Comparison of ENCODE assay signal across 9 mouse cellular contexts in genomic region chr7:19092381-19093173, GRCm38 (mm10). TPM values are rescaled to one million over a fixed set of nuclear protein-coding genes. Genes with fewer than 3 reads are reported as not detected.
DNase-seq lines count a peak whose midpoint lies in the region; ATAC-seq lines count a peak whose summit lies in the region.
"Had no signal": no experiment of that assay in that cellular context is flagged by ENCODE, and none has a peak within 500 bp of the region (broad histone marks: within the 10 kb centered on the region; RNA-seq: fewer than 3 reads in every experiment).

No protein-coding gene starts in this region.

- peak overlapping the region; percentile 94 for H3K27ac ChIP-seq in heart, embryonic 12.5 days (ENCODE audit: poor library complexity, severe bottlenecking)
- H3K27ac ChIP-seq in stomach, embryonic 16.5 days (ENCODE audit: low read length) = peak overlapping the region; percentile 94

- peak overlapping the region; percentile 88 for H3K4me2 ChIP-seq in heart, embryonic 12.5 days
- peak overlapping the region; percentile 89 for H3K4me2 ChIP-seq in stomach, embryonic 16.5 days (ENCODE audit: low read depth, low read length)

- ATAC-seq in heart, embryonic 12.5 days (ENCODE audit: insufficient number of reproducible peaks, low FRiP score) = peak; percentile 50
- peak; percentile 25 for ATAC-seq in stomach, embryonic 16.5 days (ENCODE audit: insufficient read depth, low FRiP score)

- peak; percentile 32 for DNase-seq in right cerebral cortex, postnatal 14 days
- no peak for DNase-seq in right cerebral cortex, adult 18-20 months
- DNase-seq in embryo, embryonic 11.5 days (ENCODE audit: low read depth, low spot score) = peak; percentile 57
- peak; percentile 70 for DNase-seq in kidney, adult 9 months
- DNase-seq in lung, postnatal 10 days = peak; percentile 73
- DNase-seq in urinary bladder, postnatal 10 days (ENCODE audit: low spot score) = no peak

- 3% methylated on average over 37 of the region's 38 CpGs for WGBS in heart, embryonic 12.5 days
- 8% methylated on average over 38 of the region's 38 CpGs for WGBS in stomach, embryonic 16.5 days

- peaks cover 42% of the 10 kb centered on the region for H3K4me1 ChIP-seq in heart, embryonic 12.5 days (replicated peaks)
- H3K4me1 ChIP-seq in stomach, embryonic 16.5 days (ENCODE audit: control insufficient read depth, insufficient read depth, low read length) = peaks cover 33% of the 10 kb centered on the region

- H3K9me3 ChIP-seq in heart, embryonic 12.5 days (replicated peaks) = no peaks in the 10 kb centered on the region
- no peaks in the 10 kb centered on the region for H3K9me3 ChIP-seq in stomach, embryonic 16.5 days (replicated peaks; ENCODE audit: control insufficient read depth, low read length)

- peak overlapping the region; percentile 72 for H3K9ac ChIP-seq in heart, embryonic 12.5 days
- peak overlapping the region; percentile 70 for H3K9ac ChIP-seq in stomach, embryonic 16.5 days (ENCODE audit: low read length)

- H3K36me3 ChIP-seq in heart, embryonic 12.5 days = peaks cover 53% of the 10 kb centered on the region
- H3K36me3 ChIP-seq in stomach, embryonic 16.5 days (ENCODE audit: control insufficient read depth, insufficient read depth, low read length) = peaks cover 12% of the 10 kb centered on the region; the same call in 1 of the 2 replicates

- H3K4me3 ChIP-seq in heart, embryonic 12.5 days = peak overlapping the region; percentile 79
- H3K4me3 ChIP-seq in stomach, embryonic 16.5 days (replicated peaks; ENCODE audit: low read length) = peak overlapping the region; percentile 76

- H3K27me3 ChIP-seq in heart, embryonic 12.5 days (replicated peaks) = no peaks in the 10 kb centered on the region; the same call in 1 of the 2 replicates
- H3K27me3 ChIP-seq in stomach, embryonic 16.5 days (ENCODE audit: control insufficient read depth, insufficient read depth, low read length) = no peaks in the 10 kb centered on the region

RNA-seq across cellular contexts. Expression of gene Six5, which starts 1.8 kb away (rescaled TPM):
- polyA plus RNA-seq in heart, embryonic 12.5 days (2016; fragmentation: Nextera tagmentation; extraction: Ambion mirVana) = 7.1 and 7.2 TPM in 2 replicates
- polyA plus RNA-seq in stomach, embryonic 16.5 days (2015; fragmentation: Nextera tagmentation; extraction: Ambion mirVana) = 8.8 and 10.4 TPM in 2 replicates

RNA-seq across cellular contexts. Expression of gene Dmpk, which starts 8.9 kb away (rescaled TPM):
- polyA plus RNA-seq in heart, embryonic 12.5 days (2016; fragmentation: Nextera tagmentation; extraction: Ambion mirVana) = 16.4 and 17.2 TPM in 2 replicates
- 84.7 and 98.1 TPM in 2 replicates for polyA plus RNA-seq in stomach, embryonic 16.5 days (2015; fragmentation: Nextera tagmentation; extraction: Ambion mirVana)

RNA-seq across cellular contexts. Expression of gene Dmwd, which starts 16.6 kb away (rescaled TPM):
- 15.4 and 15.5 TPM in 2 replicates for polyA plus RNA-seq in heart, embryonic 12.5 days (2016; fragmentation: Nextera tagmentation; extraction: Ambion mirVana)
- polyA plus RNA-seq in stomach, embryonic 16.5 days (2015; fragmentation: Nextera tagmentation; extraction: Ambion mirVana) = 7.7 and 8.3 TPM in 2 replicates

RNA-seq across cellular contexts. Expression of gene Gm4969, which starts 25.6 kb away (rescaled TPM):
- 2.2 TPM in 2 replicates for polyA plus RNA-seq in heart, embryonic 12.5 days (2016; fragmentation: Nextera tagmentation; extraction: Ambion mirVana)
- polyA plus RNA-seq in stomach, embryonic 16.5 days (2015; fragmentation: Nextera tagmentation; extraction: Ambion mirVana) = 2.2 and 2.5 TPM in 2 replicates
- polyA plus RNA-seq: spleen, adult 2 months had no signal

RNA-seq across cellular contexts. Expression of gene Fbxo46, which starts 27.1 kb away (rescaled TPM):
- 10.2 and 11.2 TPM in 2 replicates for polyA plus RNA-seq in heart, embryonic 12.5 days (2016; fragmentation: Nextera tagmentation; extraction: Ambion mirVana)
- polyA plus RNA-seq in stomach, embryonic 16.5 days (2015; fragmentation: Nextera tagmentation; extraction: Ambion mirVana) = 13.5 and 15.3 TPM in 2 replicates

Comparison
In these comparisons a context has a peak if more than half of its experiments do, and no peak if none do; other contexts are left out.
1. DNase-seq: peak in right cerebral cortex, postnatal 14 days (single experiment), embryo, embryonic 11.5 days (single experiment), kidney, adult 9 months (single experiment) and lung, postnatal 10 days (single experiment); none in right cerebral cortex, adult 18-20 months (single experiment) and urinary bladder, postnatal 10 days (single experiment).